Mouse (Mus musculus): Measurements from ENCODE around the gene Hacl1.

Hacl1 gene

GRCm38 (mm10) chr14:31640890-31641505 lies at the start of gene Hacl1, which contains the start of gene Btd:
Gene Hacl1, minus strand, starts transcription at chr14:31641286.
Gene Btd, plus strand, starts transcription at chr14:31641028.
- in situ Hi-C loops (cut with MboI) = no loop called here

- in situ Hi-C loops (cut with MboI) = no loop called here
Observed at GRCm38 (mm10) chr14:31686231-31686630, 45.1 kb upstream of the Hacl1 start.

- in situ Hi-C loops (cut with MboI) = no loop called here
Observed at GRCm38 (mm10) chr14:31685680-31686079, 44.6 kb upstream of the Hacl1 start.

- in situ Hi-C loops (cut with MboI) = no loop called here
Observed at GRCm38 (mm10) chr14:31684343-31685040, 43.4 kb upstream of the Hacl1 start.

GRCm38 (mm10) chr14:31683610-31684009 lies 42.5 kb upstream of the Hacl1 start:
- in situ Hi-C loops (cut with MboI) = no loop called here

- in situ Hi-C loops (cut with MboI) = no loop called here
Observed at GRCm38 (mm10) chr14:31681931-31682555, 41.0 kb upstream of the Hacl1 start.

GRCm38 (mm10) chr14:31681291-31681690 lies 40.2 kb upstream of the Hacl1 start:
- in situ Hi-C loops (cut with MboI) = no loop called here

- in situ Hi-C loops (cut with MboI) = no loop called here
Observed at GRCm38 (mm10) chr14:31680656-31681055, 39.6 kb upstream of the Hacl1 start.

- in situ Hi-C loops (cut with MboI) = no loop called here
Observed at GRCm38 (mm10) chr14:31671635-31672320, 30.7 kb upstream of the Hacl1 start.

- in situ Hi-C loops (cut with MboI) = loop anchor here (5.0 kb wide), 1 partner anchor 112 kb away; no protein-coding TSS in a partner anchor
Observed at GRCm38 (mm10) chr14:31669642-31670490, 28.8 kb upstream of the Hacl1 start.

GRCm38 (mm10) chr14:31669161-31669611 lies 28.1 kb upstream of the Hacl1 start:
- in situ Hi-C loops (cut with MboI) = loop anchor here (5.0 kb wide), 1 partner anchor 113 kb away; no protein-coding TSS in a partner anchor

GRCm38 (mm10) chr14:31668326-31668725 lies 27.2 kb upstream of the Hacl1 start:
- in situ Hi-C loops (cut with MboI) = loop anchor here (5.0 kb wide), 1 partner anchor 114 kb away; no protein-coding TSS in a partner anchor

- in situ Hi-C loops (cut with MboI) = loop anchor here (5.0 kb wide), 1 partner anchor 115 kb away; no protein-coding TSS in a partner anchor
Observed at GRCm38 (mm10) chr14:31667741-31668140, 26.7 kb upstream of the Hacl1 start.

GRCm38 (mm10) chr14:31666931-31667705 lies 26.0 kb upstream of the Hacl1 start:
- in situ Hi-C loops (cut with MboI) = loop anchor here (5.0 kb wide), 1 partner anchor 115 kb away; no protein-coding TSS in a partner anchor

GRCm38 (mm10) chr14:31665566-31665940 lies 24.5 kb upstream of the Hacl1 start:
- in situ Hi-C loops (cut with MboI) = loop anchor here (5.0 kb wide), 1 partner anchor 117 kb away; no protein-coding TSS in a partner anchor

- in situ Hi-C loops (cut with MboI) = loop anchor here (5.0 kb wide), 1 partner anchor 117 kb away; no protein-coding TSS in a partner anchor
Observed at GRCm38 (mm10) chr14:31664903-31665565, 23.9 kb upstream of the Hacl1 start.

GRCm38 (mm10) chr14:31664100-31664902 lies 23.2 kb upstream of the Hacl1 start:
- in situ Hi-C loops (cut with MboI) = no loop called here

GRCm38 (mm10) chr14:31663376-31664099 lies 22.5 kb upstream of the Hacl1 start:
- in situ Hi-C loops (cut with MboI) = no loop called here
